Mouse (Mus musculus) Patski (cell line): ENCODE measurements at regions not wholly inside any gene's neighbourhood (a gene's known extent, or its start where the extent isn't known, plus 50 kb on each side); places are given as distances from the start of the nearest gene placed in this dataset.

Experiments
- ATAC-seq: fragments of 100-300 bp; one replicate; pipeline ENCODE4 v1.8.0; 2021
- CTCF ChIA-PET: fragments of 350-600 bp; sonication (Branson Sonifier 250); formaldehyde crosslinking; loops from one replicate; lab custom pipeline; 2022; ENCODE audit warnings: inconsistent platforms; lab: Charles Lee
- POLR2A ChIA-PET: fragments of 350-600 bp; sonication (Branson Sonifier 250); formaldehyde crosslinking; loops from one replicate; lab custom pipeline; 2022; ENCODE audit warnings: antibody characterized with exemption, inconsistent platforms; lab: Charles Lee
- DNase-seq: peaks from one replicate; pipeline ENCODE4 v3.0.0-alpha.2; 2011; ENCODE audit warnings: low read depth, low spot score
- H3K27me3 ChIP-seq: fragments of 371-371 bp; one replicate; pipeline ENCODE4 v1.5.1; 2021
- CTCF ChIP-seq: fragments of 100-300 bp; IDR thresholded peaks from one replicate; pipeline ENCODE4 v1.5.1; 2021
- in situ Hi-C: fragments of 300-500 bp; cut with MboI; formaldehyde crosslinking; loops from 3 replicates; pipeline ENCODE4 v1.11.1; 2018; ENCODE audit warnings: low pct_unique_long_range_greater_than_20kb, mixed read lengths

GRCm38 (mm10) chr3:141140606-141141005 is 71.5 kb downstream of the Pdha2 start:
- ATAC-seq = no peak
- in situ Hi-C loops = no loop called here
- DNase-seq = no peak
- POLR2A ChIA-PET = no interaction called here
- H3K27me3 ChIP-seq = no peaks in the 10 kb centered on the region
- CTCF ChIA-PET = interaction anchor here (1.3 kb wide), 1 partner anchor 16 kb away, joined by 6 read pairs; no protein-coding TSS in a partner anchor
- TF ChIP-seq CTCF = no peak

GRCm38 (mm10) chr3:141112387-141113163 is 99.6 kb downstream of the Pdha2 start:
- POLR2A ChIA-PET = no interaction called here
- ATAC-seq = no peak
- CTCF ChIA-PET = no interaction called here
- DNase-seq = no peak
- no peaks in the 10 kb centered on the region for H3K27me3 ChIP-seq
- in situ Hi-C loops = no loop called here
- TF ChIP-seq CTCF = no peak

GRCm38 (mm10) chr3:141111705-141112385 is 100.3 kb downstream of the Pdha2 start:
- no peaks in the 10 kb centered on the region for H3K27me3 ChIP-seq
- ATAC-seq (no peak), DNase-seq (no peak)
- no peak for TF ChIP-seq CTCF
- CTCF ChIA-PET = interaction anchor here (1.0 kb wide), 1 partner anchor 9 kb away, joined by 4 read pairs; no protein-coding TSS in a partner anchor
- in situ Hi-C loops = no loop called here
- POLR2A ChIA-PET = no interaction called here
